Mouse (Mus musculus) limb, embryonic 11.5 days (tissue): Measurements from ENCODE around the gene Bhlha15. TPM values are rescaled to one million over a fixed set of nuclear protein-coding genes. Genes with fewer than 3 reads are reported as not detected.

Experiments
- ATAC-seq: fragments of 200-750 bp; cut with Nextera tagmentation; 2 replicates; pipeline ENCODE4 v1.8.0; 2017; ENCODE audit warnings: low read depth; ENCODE audit not compliant: insufficient number of reproducible peaks, low FRiP score, low TSS enrichment
- DNase-seq: peaks from one replicate; pipeline ENCODE4 v3.0.0-alpha.2; 2015; ENCODE audit warnings: low spot score
- H3K27ac ChIP-seq: fragments of 300-500 bp; sonication (generic); replicated peaks from 2 replicates; pipeline ENCODE4 v1.5.1; 2014; ENCODE audit warnings: low read depth, mild to moderate bottlenecking, low read length
- H3K27me3 ChIP-seq: fragments of 300-500 bp; sonication (generic); 2 replicates; pipeline ENCODE4 v1.6.1; 2014; ENCODE audit warnings: mild to moderate bottlenecking, low read length, mixed read lengths; ENCODE audit not compliant: control insufficient read depth, insufficient read depth
- H3K36me3 ChIP-seq: fragments of 300-500 bp; sonication (generic); 2 replicates; pipeline ENCODE4 v1.6.1; 2014; ENCODE audit warnings: mild to moderate bottlenecking, low read length, moderate library complexity, mixed read lengths; ENCODE audit not compliant: control insufficient read depth, insufficient read depth
- H3K4me1 ChIP-seq: fragments of 300-500 bp; sonication (generic); 2 replicates; pipeline ENCODE4 v1.6.1; 2014; ENCODE audit warnings: low read length, mixed read lengths; ENCODE audit not compliant: control insufficient read depth, insufficient read depth
- H3K4me2 ChIP-seq: fragments of 300-500 bp; sonication (generic); 2 replicates; pipeline ENCODE4 v1.6.1; 2014; ENCODE audit warnings: low read depth, mild to moderate bottlenecking, moderate library complexity; ENCODE audit not compliant: severe bottlenecking
- H3K4me3 ChIP-seq: fragments of 300-500 bp; sonication (generic); 2 replicates; pipeline ENCODE4 v1.5.1; 2014; ENCODE audit warnings: low read depth, low read length
- H3K9ac ChIP-seq: fragments of 300-500 bp; sonication (generic); 2 replicates; pipeline ENCODE4 v1.6.1; 2014; ENCODE audit warnings: mild to moderate bottlenecking, low read length
- H3K9me3 ChIP-seq: fragments of 300-500 bp; sonication (generic); 2 replicates; pipeline ENCODE4 v1.6.1; 2016; ENCODE audit warnings: low read length; ENCODE audit not compliant: control insufficient read depth
- WGBS: fragments of 180-500 bp; shearing (Covaris S2); extraction: QIAGEN DNeasy Blood & Tissue Kit; methylation state at CpG from one replicate; pipeline ENCODE4 v1.1.7; 2014; 5-methylcytosine and 5-hydroxymethylcytosine counted together
- polyA plus RNA-seq: library from polyadenylated mRNA; unstranded; fragments of >200 nt; fragmentation: Nextera tagmentation; extraction: Ambion mirVana; gene quantifications from 2 replicates; pipeline ENCODE4 v1.2.1, GENCODE M21; 2014

Bhlha15 gene
- polyA plus RNA-seq, 1 experiment from 2014 or later: 0.15 TPM

DNA sequence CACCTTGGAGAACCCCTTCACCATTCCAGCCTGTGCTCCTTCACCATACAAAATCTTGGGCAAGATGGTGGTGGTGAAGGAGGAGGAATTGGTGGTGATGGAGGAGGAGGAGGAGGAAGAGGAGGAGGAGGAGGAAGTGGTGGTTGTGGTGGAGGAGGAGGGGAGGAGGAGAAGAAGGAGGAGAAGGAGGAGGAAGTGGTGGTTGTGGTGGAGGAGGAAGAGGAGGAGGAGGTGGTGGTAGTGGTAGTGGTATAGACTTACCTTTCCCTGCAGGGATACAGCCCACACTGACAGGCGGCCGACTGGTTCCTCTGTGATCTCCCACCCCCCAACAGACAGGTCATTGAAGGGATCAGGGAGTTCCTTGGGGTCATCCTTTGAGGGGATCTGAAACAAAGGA lies 25.9 kb downstream of the Bhlha15 start:
- ATAC-seq (no peak), DNase-seq (no peak)
- H3K36me3 ChIP-seq: 0 out of 2 replicates have a peak, but pooled peaks cover 2% of the 10 kb centered on the region
- H3K27ac ChIP-seq: no peak overlapping the region
- no CpG with 5 or more reads among the region's 2 CpGs for whole genome bisulfite sequencing
- H3K9ac ChIP-seq: no peak overlapping the region
- no peak overlapping the region for H3K4me3 ChIP-seq
- H3K4me2 ChIP-seq: no peak overlapping the region
- H3K4me1 ChIP-seq: no peaks in the 10 kb centered on the region
- no peaks in the 10 kb centered on the region for H3K9me3 ChIP-seq
- no peaks in the 10 kb centered on the region for H3K27me3 ChIP-seq

- no peak for ATAC-seq
- Histone ChIP-seq H3K4me2 (no peak overlapping the region), H3K27me3 (no peaks in the 10 kb centered on the region), H3K27ac (no peak overlapping the region), H3K9ac (no peak overlapping the region), H3K36me3 (no peaks in the 10 kb centered on the region), H3K9me3 (no peaks in the 10 kb centered on the region), H3K4me3 (no peak overlapping the region), H3K4me1 (peaks cover 4% of the 10 kb centered on the region)
- 84% methylated on average over 7 of the region's 7 CpGs for WGBS
- DNase-seq: no peak
Observed at GRCm38 (mm10) chr5:144218061-144218460, 28.0 kb downstream of the Bhlha15 start.

GRCm38 (mm10) chr5:144219306-144219705 lies 29.2 kb downstream of the Bhlha15 start:
- WGBS: 75% methylated on average over 12 of the region's 12 CpGs
- DNase-seq (no peak), ATAC-seq (no peak)
- Histone ChIP-seq H3K4me1 (peaks cover 4% of the 10 kb centered on the region), H3K27me3 (no peaks in the 10 kb centered on the region), H3K4me2 (no peak overlapping the region), H3K36me3 (no peaks in the 10 kb centered on the region), H3K27ac (no peak overlapping the region), H3K4me3 (no peak overlapping the region), H3K9ac (no peak overlapping the region), H3K9me3 (no peaks in the 10 kb centered on the region)

DNA sequence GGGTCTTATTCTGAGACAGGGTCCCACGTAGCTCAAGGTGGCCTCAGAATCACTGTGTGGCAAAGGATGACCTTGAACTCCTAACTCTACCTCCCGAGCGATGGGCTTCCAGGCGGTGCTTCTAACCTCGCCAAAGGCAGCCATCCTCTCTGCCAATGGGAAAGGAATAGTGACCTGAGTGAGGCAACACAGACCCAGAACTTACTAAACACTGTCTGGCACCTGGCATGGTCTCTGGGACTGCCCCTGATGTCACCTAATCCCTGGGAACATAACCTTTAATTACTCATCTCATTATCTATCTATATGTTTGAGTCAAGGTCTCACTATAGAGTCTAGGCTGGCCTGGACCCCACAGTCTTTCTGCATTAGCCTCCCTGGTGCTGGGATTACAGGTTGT lies 29.9 kb downstream of the Bhlha15 start:
- peaks cover 4% of the 10 kb centered on the region for H3K4me1 ChIP-seq
- no peaks in the 10 kb centered on the region for H3K27me3 ChIP-seq
- no peak overlapping the region for H3K27ac ChIP-seq
- no peak overlapping the region for H3K4me2 ChIP-seq
- no peaks in the 10 kb centered on the region for H3K36me3 ChIP-seq
- WGBS: 91% methylated on average over 5 of the region's 5 CpGs
- no peak overlapping the region for H3K9ac ChIP-seq
- H3K9me3 ChIP-seq: no peaks in the 10 kb centered on the region
- no peak overlapping the region for H3K4me3 ChIP-seq
- DNase-seq: no peak
- no peak for ATAC-seq

GRCm38 (mm10) chr5:144221305-144221704 lies 31.2 kb downstream of the Bhlha15 start:
- Histone ChIP-seq H3K4me2 (no peak overlapping the region), H3K9me3 (no peaks in the 10 kb centered on the region), H3K4me1 (peaks cover 4% of the 10 kb centered on the region), H3K36me3 (no peaks in the 10 kb centered on the region), H3K9ac (no peak overlapping the region), H3K4me3 (no peak overlapping the region), H3K27me3 (no peaks in the 10 kb centered on the region), H3K27ac (no peak overlapping the region)
- ATAC-seq (no peak), DNase-seq (no peak)
- 69% methylated on average over 4 of the region's 4 CpGs for WGBS

- DNase-seq (peak; percentile 23), ATAC-seq (peak; percentile 48; the same call in 1 of the 2 replicates)
- 2% methylated on average over 25 of the region's 25 CpGs for WGBS
- H3K4me1 ChIP-seq: peaks cover 4% of the 10 kb centered on the region
- H3K9me3 ChIP-seq: no peaks in the 10 kb centered on the region
- peak overlapping the region; percentile 65 for H3K4me3 ChIP-seq
- no peak overlapping the region for H3K27ac ChIP-seq
- no peaks in the 10 kb centered on the region for H3K27me3 ChIP-seq
- peak overlapping the region; percentile 85 for H3K4me2 ChIP-seq
- peak overlapping the region; percentile 63 for H3K9ac ChIP-seq
- no peaks in the 10 kb centered on the region for H3K36me3 ChIP-seq
Observed at GRCm38 (mm10) chr5:144222811-144223502, 32.9 kb downstream of the Bhlha15 start.

DNA sequence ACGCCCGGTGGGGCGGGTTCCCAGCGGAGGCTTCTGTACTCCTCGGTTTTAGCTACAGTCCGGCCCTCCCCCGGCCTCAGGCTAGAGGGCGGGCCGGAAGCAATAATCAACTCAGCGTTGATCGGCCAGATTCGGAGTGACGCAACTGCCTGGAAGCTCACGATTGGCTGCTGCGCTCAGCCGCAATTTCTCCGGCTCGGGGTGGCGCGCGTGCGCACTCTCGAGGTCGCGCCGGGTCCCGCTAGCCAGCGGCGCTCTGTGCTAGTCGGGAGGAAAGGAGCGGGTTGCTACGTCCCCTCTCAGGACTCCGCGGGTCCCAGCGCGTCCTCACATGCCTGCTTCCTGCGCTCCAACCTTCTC lies 33.4 kb downstream of the Bhlha15 start, which contains the start of gene Tecpr1:
Gene Tecpr1, minus strand, starts transcription at position 113 of the 360 bp plus-strand sequence.
- H3K9me3 ChIP-seq: no peaks in the 10 kb centered on the region
- H3K9ac ChIP-seq: peak within 1 kb of the TSS; percentile 77
- WGBS: under 1% methylated on average over 37 of the region's 37 CpGs
- no peaks in the 10 kb centered on the region for H3K27me3 ChIP-seq
- H3K27ac ChIP-seq: no peak within 1 kb of the TSS
- DNase-seq (peak; percentile 95), ATAC-seq (peak; percentile 94)
- no peaks in the 10 kb centered on the region for H3K36me3 ChIP-seq
- peaks cover 4% of the 10 kb centered on the region for H3K4me1 ChIP-seq
- H3K4me3 ChIP-seq: peak within 1 kb of the TSS; percentile 65
- H3K4me2 ChIP-seq: peak within 1 kb of the TSS; percentile 85

DNA sequence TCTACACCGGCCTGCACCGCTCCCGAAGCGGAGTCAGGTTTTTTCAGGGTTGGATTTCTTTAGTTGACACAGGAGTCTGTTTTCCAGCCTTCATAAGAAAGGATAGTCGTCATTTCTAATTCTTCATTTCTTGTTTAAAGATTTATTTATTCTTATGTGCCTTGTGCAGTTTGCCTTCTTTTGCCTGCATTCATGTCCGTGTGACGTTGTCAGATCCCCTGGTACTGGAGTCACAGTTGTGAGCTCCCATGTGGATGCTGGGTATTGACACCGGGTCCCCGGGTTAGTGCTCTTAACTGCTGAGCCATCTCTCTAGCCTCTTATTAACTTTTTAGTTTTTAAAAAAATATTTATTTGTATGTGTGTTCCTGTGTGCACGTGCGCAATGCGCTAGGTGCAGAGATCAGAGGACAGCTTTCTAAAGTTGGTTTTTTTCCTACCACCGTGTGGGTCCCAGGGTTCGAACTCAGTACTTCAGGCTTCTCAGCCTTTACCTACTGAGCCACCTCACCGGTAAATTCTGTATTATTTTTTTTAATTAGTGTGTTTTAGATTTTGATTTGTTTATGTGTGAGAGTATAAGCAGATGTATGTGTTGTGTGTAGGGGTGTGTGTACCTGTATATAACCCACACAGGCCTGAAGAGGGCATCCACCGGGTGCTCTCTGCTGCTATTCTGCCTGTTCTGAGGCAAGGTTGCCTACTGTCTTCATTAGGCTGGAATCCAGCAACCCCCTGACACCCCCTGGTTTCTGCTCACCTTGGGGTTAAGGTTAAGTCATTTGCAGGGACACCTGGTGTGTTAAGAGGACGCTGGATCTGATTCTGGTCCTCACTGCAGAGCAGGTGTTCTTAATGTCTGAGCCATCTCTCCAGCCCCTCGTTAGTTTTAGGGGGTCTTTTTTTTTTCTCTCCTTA lies 34.1 kb downstream of the Bhlha15 start:
- ATAC-seq (no peak), DNase-seq (no peak)
- 24% methylated on average over 18 of the region's 18 CpGs for WGBS
- peak overlapping the region; percentile 65 for H3K4me3 ChIP-seq
- H3K4me1 ChIP-seq: peaks cover 4% of the 10 kb centered on the region
- H3K9me3 ChIP-seq: no peaks in the 10 kb centered on the region
- H3K9ac ChIP-seq: peak overlapping the region; percentile 77
- no peaks in the 10 kb centered on the region for H3K36me3 ChIP-seq
- no peak overlapping the region for H3K27ac ChIP-seq
- peak overlapping the region; percentile 85 for H3K4me2 ChIP-seq
- no peaks in the 10 kb centered on the region for H3K27me3 ChIP-seq
